Mouse (Mus musculus) bone marrow macrophage, adult 2 months (primary cell): Measurements from ENCODE around the gene Trappc11. TPM values are rescaled to one million over a fixed set of nuclear protein-coding genes. Genes with fewer than 3 reads are reported as not detected.
A peak's percentile ranks its signal among the peaks of the same experiment; 100 is the strongest.
"Not testable (repeated sequence)": the region's sequence is repeated elsewhere in the genome, so short reads cannot be mapped to it uniquely, and the experiment has no call there.

Source experiments
- H3K27ac ChIP-seq: 2 replicates; pipeline ENCODE4 v1.5.1; 2012; ENCODE audit warnings: low read depth, low read length; ENCODE audit not compliant: insufficient read depth
- H3K4me1 ChIP-seq: 2 replicates; pipeline ENCODE4 v1.6.1; 2012; ENCODE audit warnings: low read length; ENCODE audit not compliant: control insufficient read depth, insufficient read depth
- H3K4me3 ChIP-seq: 2 replicates; pipeline ENCODE4 v1.5.1; 2012; ENCODE audit warnings: mild to moderate bottlenecking, low read length, moderate library complexity; ENCODE audit not compliant: insufficient read depth
- CTCF ChIP-seq: IDR thresholded peaks from 2 replicates; pipeline ENCODE4 v1.5.1; 2012; ENCODE audit warnings: low read depth, mild to moderate bottlenecking, low read length, moderate library complexity
- POLR2A ChIP-seq: IDR thresholded peaks from 2 replicates; pipeline ENCODE4 v1.6.1; 2012; ENCODE audit warnings: mild to moderate bottlenecking, low read depth, low read length, borderline replicate concordance
- polyA plus RNA-seq: library from polyadenylated mRNA; stranded (reverse); fragments of >200 nt; gene quantifications from 2 replicates; pipeline ENCODE4 v1.2.4, GENCODE M21; 2012; ENCODE audit not compliant: missing spikeins, insufficient read depth, insufficient read length

Gene Trappc11
- polyA plus RNA-seq, 1 experiment = 27.9 TPM

DNA sequence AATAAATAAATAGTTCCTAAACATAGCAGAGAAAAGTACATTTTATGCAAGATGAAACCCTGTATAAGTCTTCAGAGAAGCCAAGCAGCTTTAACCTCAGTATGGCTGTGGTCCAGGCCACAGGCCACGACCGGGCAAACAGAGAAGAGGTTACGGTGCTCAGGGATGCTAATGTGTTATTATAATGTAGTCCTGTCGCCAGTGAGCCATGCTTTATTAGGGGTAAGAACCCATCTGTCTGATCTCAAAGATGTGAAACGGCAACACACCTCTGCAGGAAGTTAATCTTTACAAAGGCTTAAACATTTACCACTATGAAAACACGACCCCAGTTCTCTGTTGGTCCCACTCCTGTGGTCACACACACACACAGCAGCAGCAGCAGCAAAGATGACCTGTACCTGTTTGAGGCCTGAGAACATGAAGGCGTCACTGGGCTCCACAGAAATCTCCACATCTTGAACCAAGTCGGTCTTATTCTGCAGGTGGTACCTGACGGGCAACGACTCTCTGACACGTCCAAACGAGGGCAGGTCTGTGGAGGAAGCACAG is 38.6 kb downstream of the Trappc11 start:
- no peaks in the 10 kb centered on the region for H3K4me1 ChIP-seq
- no peak overlapping the region for H3K4me3 ChIP-seq
- no peak overlapping the region for H3K27ac ChIP-seq
- no peak for TF ChIP-seq POLR2A
- TF ChIP-seq CTCF = no peak

DNA sequence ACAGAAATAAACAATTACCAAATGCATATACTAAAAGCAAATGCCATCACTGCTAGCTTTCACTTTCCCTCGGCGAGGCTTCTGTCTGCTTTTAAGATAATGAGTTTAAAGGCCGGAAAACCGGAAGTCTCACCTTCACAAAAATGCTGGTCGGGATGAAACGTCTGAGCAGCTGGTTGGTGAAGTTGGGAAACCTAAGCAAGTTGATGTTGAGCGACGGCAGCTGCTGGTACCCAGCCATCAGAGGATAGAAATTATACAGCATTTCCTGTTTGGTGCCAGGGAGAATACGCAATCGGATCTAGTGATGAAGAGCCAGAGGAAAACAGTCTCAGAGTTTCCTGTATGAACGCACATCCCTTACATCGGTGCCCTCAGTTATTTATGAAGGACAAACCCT is 40.2 kb downstream of the Trappc11 start:
- TF ChIP-seq POLR2A (no peak), CTCF (no peak)
- no peak overlapping the region for H3K27ac ChIP-seq
- no peaks in the 10 kb centered on the region for H3K4me1 ChIP-seq
- H3K4me3 ChIP-seq = no peak overlapping the region

DNA sequence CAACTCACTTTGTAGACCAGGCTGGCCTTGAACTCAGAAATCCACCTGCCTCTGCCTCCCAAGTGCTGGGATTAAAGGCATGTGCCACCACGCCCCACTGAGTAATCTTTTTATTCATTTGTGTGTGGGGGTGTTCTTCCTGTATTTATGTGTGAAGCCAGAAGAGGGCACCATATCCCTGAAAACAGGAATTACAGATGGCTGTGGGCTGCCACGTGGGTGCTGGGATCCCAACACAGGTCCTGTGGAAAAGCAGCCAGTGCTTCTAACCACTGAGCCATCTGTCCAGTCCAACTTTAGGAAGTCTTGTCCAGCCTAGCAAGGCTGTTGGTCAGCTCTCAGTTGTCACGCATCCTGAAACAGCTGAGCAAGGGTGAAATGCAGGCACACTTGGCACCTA is 46.0 kb downstream of the Trappc11 start:
- Histone ChIP-seq H3K27ac (no peak overlapping the region), H3K4me1 (no peaks in the 10 kb centered on the region)
- TF ChIP-seq POLR2A (no peak), CTCF (0 out of 2 replicates have a peak, but pooled peaks have one; percentile 16)

DNA sequence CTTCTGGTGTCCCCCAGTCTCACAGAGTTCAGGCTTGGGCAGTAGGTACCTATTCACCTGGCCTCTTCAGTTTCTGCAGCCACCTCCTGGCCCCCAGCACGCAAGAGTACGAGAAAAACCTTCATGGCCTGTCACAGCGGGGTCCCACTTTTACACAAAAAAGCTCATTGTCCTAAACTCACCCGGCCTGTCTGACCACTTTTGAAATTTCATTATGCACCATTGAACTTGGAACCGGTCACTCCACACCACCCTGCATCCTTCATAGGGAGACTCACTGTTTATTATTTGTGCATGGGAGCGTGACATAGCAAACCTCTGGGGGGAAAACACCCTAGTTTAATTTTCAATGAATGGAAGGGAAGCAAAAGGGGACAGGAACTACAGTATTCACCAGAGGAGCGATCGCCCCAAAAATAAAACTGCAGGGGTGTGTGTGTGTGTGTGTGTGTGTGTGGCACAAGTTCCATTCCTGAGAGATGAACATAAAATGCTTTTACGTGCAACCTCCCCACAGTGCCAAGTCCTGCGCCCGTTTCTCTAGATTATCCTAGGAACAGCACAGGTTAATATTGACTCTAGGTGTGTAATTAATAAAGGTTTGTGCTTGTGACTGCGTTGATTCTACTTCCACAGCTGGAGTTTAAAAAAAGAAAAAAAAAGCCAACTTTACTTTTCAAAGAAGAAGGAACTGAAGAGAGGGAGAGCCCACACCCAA is 50.8 kb downstream of the Trappc11 start:
- no peak for TF ChIP-seq CTCF
- no peak for TF ChIP-seq POLR2A
- H3K27ac ChIP-seq = no peak overlapping the region
- H3K4me3 ChIP-seq = no peak overlapping the region
- H3K4me1 ChIP-seq = no peaks in the 10 kb centered on the region

More for the DNA sequence above, 46.0 kb downstream of the Trappc11 start:
- no peak overlapping the region for H3K4me3 ChIP-seq

DNA sequence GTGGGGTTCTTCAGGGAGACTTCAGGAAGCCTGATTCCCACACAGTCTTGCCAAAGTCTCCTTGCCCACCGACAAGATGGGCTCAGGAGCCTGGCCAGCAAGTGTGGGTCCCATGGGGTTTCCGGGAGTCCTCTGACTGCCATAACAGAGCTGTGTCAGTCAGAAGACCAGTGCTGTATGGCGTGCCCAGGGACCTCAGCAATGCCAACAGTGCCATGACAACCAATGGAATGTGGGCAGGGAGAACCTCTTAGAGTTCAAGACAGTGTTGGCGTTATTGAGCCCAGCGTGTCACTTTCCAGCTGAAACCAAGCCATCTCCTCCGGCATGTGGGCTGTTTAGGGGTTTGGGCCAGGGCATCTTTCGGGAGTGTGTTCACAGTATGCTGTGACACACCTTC is 53.2 kb downstream of the Trappc11 start:
- TF ChIP-seq POLR2A (no peak), CTCF (no peak)
- no peaks in the 10 kb centered on the region for H3K4me1 ChIP-seq
- no peak overlapping the region for H3K27ac ChIP-seq
- H3K4me3 ChIP-seq = no peak overlapping the region

DNA sequence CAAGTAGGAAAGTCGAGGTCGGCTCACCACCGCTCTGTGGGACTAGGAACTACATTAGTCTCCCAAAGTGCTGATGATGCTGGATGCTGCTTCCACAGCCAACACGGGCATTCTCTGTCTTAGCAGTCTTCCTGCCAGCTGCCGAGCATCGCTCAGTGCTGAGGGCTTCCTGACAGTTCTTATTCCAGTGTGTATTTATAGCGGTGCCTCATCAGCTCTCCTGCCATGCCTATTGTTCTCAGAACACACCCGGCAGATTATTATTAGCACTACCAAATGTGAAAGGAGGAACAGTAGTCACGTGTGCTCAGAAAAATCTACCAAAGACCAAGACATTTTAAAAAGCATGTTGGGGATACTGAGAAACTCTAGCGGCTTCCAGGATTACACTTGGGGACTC is 71.6 kb downstream of the Trappc11 start:
- H3K4me3 ChIP-seq = no peak overlapping the region
- TF ChIP-seq POLR2A (no peak), CTCF (no peak)
- H3K4me1 ChIP-seq = no peaks in the 10 kb centered on the region
- no peak overlapping the region for H3K27ac ChIP-seq

DNA sequence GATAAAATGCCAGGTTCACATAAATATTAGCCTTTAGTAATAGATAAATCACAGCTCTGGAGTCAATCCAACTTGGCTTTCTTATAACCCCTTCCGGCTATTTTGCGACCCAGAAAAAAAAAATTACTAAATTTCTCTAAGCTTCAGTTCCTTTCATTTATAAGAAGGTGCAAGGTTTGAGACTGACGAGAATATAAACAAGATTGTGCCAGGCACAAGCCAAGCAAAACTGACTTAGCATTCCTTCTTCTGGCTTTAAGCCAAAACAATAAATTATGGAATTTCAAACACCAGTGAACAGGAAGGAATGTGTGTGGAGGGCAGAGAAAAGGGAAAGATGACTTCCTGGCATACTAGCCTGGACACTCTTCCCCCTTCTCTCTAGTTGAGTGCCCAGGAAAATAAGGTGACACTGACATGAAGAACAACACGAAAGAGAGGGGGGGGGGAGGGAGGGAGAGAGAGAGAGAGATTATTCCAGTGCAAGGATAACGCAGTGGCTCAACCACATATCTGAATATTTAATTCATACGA is 74.0 kb downstream of the Trappc11 start:
- Histone ChIP-seq H3K4me1 (no peaks in the 10 kb centered on the region), H3K4me3 (no peak overlapping the region)
- no peak for TF ChIP-seq POLR2A
- TF ChIP-seq CTCF = no peak

DNA sequence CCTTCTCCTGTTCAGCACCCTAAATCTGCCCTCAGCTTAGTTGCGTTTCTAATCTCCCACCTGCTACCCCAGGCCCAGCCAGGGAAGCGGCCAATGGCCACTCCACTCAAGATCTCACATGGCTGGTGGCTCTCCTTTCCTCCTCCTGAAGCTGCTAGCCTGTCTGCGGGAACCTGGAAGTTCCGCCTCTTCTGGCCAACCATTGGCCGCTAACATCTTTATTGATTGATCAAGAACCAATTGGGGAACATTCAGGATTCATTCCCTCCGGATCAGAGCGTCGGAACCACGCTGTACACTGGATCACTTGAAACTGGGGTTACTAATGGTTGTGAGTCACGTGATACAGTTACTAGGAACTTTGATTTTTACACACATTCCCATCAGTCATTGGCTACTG is 74.7 kb downstream of the Trappc11 start:
- TF ChIP-seq POLR2A (no peak), CTCF (no peak)
- Histone ChIP-seq H3K27ac (no peak overlapping the region), H3K4me1 (no peaks in the 10 kb centered on the region), H3K4me3 (no peak overlapping the region)

More for the DNA sequence above, 74.0 kb downstream of the Trappc11 start:
- H3K27ac ChIP-seq = no peak overlapping the region

DNA sequence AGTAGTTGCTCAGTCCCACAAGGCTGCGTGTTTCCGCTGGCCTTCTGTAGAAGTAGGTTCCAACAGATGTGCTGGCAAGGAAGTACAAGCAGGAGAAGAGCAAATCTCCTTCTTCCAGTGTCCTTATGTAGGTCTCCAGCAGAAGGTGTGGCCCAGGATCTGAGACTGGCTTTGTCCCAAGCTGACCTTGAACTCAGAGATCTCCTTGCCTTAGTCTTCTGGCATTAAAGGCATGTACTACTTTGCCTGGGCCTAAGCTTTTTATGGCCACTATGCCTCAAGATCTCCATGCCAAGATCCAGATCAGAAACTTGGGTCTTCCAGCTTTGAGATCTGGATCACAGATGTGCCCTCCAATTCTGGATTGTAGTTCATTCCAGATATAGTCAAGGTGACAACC is 84.1 kb downstream of the Trappc11 start:
- H3K4me1 ChIP-seq, H3K27ac ChIP-seq, H3K4me3 ChIP-seq: not testable (repeated sequence)

DNA sequence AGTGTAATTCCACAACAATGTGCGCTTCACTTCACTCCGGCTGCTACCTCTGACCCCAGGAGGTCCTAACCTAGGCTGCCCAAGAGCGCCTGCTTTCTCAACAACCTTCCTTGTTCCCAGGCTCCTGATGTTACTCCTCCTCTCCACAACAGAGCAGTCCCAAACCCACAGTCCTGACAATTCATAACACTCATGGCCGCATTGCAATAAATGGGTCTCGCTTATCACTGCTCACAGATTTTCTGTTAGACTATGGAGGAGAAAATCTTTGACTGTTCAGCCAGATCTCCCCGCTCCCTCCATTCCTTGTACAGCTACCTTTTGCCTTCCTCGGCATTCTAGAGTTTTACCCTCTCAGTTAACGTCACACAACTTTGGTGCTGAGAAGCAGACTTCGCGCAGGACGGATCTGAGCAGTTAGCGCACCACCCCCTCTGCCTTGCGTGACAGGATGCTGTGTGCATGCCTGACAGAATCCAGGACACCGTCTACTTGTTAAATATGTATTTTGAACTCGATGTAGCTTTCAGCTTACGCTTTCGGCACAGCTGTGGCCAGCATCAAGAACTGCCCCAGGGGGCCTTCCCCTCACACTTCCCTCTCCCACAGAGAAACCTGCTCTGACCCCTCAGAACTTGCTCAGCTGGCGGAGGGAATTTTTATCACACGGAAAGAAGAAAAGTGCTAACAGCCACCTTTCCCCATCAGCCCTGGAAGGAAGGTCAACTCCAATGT is 86.8 kb downstream of the Trappc11 start, which contains the start of gene Stox2:
Stox2 (minus strand) TSS at position 51 of the 735 bp plus-strand sequence.
- no peak within 1 kb of the TSS for H3K4me3 ChIP-seq
- H3K4me1 ChIP-seq = no peaks in the 10 kb centered on the region
- no peak within 1 kb of the TSS for H3K27ac ChIP-seq
- TF ChIP-seq POLR2A (no peak), CTCF (no peak)

Other genes with a start within 250 kb of the Trappc11 start
- 0.12 TPM in 1 of 2 replicates, not detected in the other for gene Stox2, start 87.1 kb downstream of the Trappc11 start, polyA plus RNA-seq
- 21.2 and 22.7 TPM in 2 replicates for gene Rwdd4a, start 194 bp upstream of the Trappc11 start, polyA plus RNA-seq
- gene Ing2, start 142.1 kb upstream of the Trappc11 start, polyA plus RNA-seq = 45.5 and 47.4 TPM in 2 replicates
- 8.2 and 9.5 TPM in 2 replicates for gene Cdkn2aip, start 180.5 kb upstream of the Trappc11 start, polyA plus RNA-seq